Mouse (Mus musculus): ENCODE data around the gene Vps52. TPM values are rescaled to one million over a fixed set of nuclear protein-coding genes. Genes with fewer than 3 reads are reported as not detected.

The Vps52 gene
- polyA plus RNA-seq, 1 experiment from 2014 or later: 65.0 TPM

DNA sequence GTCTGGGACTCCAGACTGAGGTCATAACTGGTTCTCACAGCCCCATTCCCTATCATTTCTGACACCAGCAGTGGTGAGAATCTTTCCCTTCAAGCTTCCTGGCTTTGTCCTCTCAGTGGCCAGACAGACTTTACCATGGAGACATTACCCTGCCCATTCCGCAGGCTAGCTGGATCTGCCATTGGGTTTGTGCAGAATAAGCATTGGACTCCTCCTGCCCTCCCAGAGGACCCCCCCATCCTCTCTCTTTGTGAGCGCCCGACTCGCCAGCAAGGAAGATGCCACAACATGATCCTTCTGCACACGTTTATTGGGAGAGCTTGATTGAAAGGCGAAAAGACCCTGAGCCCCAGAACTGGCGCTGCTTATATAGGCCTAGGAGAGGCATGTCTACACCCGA is 57.8 kb downstream of the Vps52 start:
- H3K4me2 ChIP-seq (replicated peaks): no peak overlapping the region
- H3K9ac ChIP-seq: no peak overlapping the region
- H3K36me3 ChIP-seq: 0 out of 2 replicates have a peak, but pooled peaks cover 6% of the 10 kb centered on the region
- H3K27ac ChIP-seq: no peak overlapping the region
- WGBS: 91% methylated on average over 8 of the region's 8 CpGs
- no peak for ATAC-seq (ENCODE audit: low FRiP score)
- H3K4me3 ChIP-seq: no peak overlapping the region
- no peaks in the 10 kb centered on the region for H3K9me3 ChIP-seq (replicated peaks)
- no peaks in the 10 kb centered on the region for H3K27me3 ChIP-seq
- H3K4me1 ChIP-seq: no peaks in the 10 kb centered on the region

Other genes starting within 250 kb of the Vps52 start
- 53.4 and 54.6 TPM in 2 replicates for gene March2, start 237.1 kb upstream of the Vps52 start, polyA plus RNA-seq (2016; fragmentation: Nextera tagmentation; extraction: Ambion mirVana)
- gene Rab11b, start 195.3 kb upstream of the Vps52 start, polyA plus RNA-seq (2016; fragmentation: Nextera tagmentation; extraction: Ambion mirVana): 404 and 415 TPM in 2 replicates
- gene Angptl4, start 174.0 kb upstream of the Vps52 start, polyA plus RNA-seq (2016; fragmentation: Nextera tagmentation; extraction: Ambion mirVana): 25.6 and 26.8 TPM in 2 replicates
- gene Kank3, start 145.3 kb upstream of the Vps52 start, polyA plus RNA-seq (2016; fragmentation: Nextera tagmentation; extraction: Ambion mirVana): 30.8 and 31.4 TPM in 2 replicates
- 532 and 694 TPM in 2 replicates for gene Rps28, start 131.2 kb upstream of the Vps52 start, polyA plus RNA-seq (2016; fragmentation: Nextera tagmentation; extraction: Ambion mirVana)
- gene Ndufa7, start 131.2 kb upstream of the Vps52 start, polyA plus RNA-seq (2016; fragmentation: Nextera tagmentation; extraction: Ambion mirVana): 375 and 435 TPM in 2 replicates
- gene Cd320, start 112.7 kb upstream of the Vps52 start, polyA plus RNA-seq (2016; fragmentation: Nextera tagmentation; extraction: Ambion mirVana): 54.6 and 59.4 TPM in 2 replicates
- not detected in 2 replicates for gene Gm7029, start 82.0 kb upstream of the Vps52 start, polyA plus RNA-seq (2016; fragmentation: Nextera tagmentation; extraction: Ambion mirVana)
- 3.2 and 4.1 TPM in 2 replicates for gene Kifc1, start 65.2 kb upstream of the Vps52 start, polyA plus RNA-seq (2016; fragmentation: Nextera tagmentation; extraction: Ambion mirVana)
- 0.30 TPM in 1 of 2 replicates, not detected in the other for gene Platr17, start 50.7 kb upstream of the Vps52 start, polyA plus RNA-seq (2016; fragmentation: Nextera tagmentation; extraction: Ambion mirVana)
- 55.5 and 61.2 TPM in 2 replicates for gene Daxx, start 46.4 kb upstream of the Vps52 start, polyA plus RNA-seq (2016; fragmentation: Nextera tagmentation; extraction: Ambion mirVana)
- gene Tapbp, start 39.9 kb upstream of the Vps52 start, polyA plus RNA-seq (2016; fragmentation: Nextera tagmentation; extraction: Ambion mirVana): 23.9 and 27.6 TPM in 2 replicates
- gene Zbtb22, start 39.9 kb upstream of the Vps52 start, polyA plus RNA-seq (2016; fragmentation: Nextera tagmentation; extraction: Ambion mirVana): 21.7 and 25.5 TPM in 2 replicates
- 63.1 and 64.1 TPM in 2 replicates for gene Rgl2, start 26.3 kb upstream of the Vps52 start, polyA plus RNA-seq (2016; fragmentation: Nextera tagmentation; extraction: Ambion mirVana)
- 173 and 180 TPM in 2 replicates for gene Pfdn6, start 15.5 kb upstream of the Vps52 start, polyA plus RNA-seq (2016; fragmentation: Nextera tagmentation; extraction: Ambion mirVana)
- gene Wdr46, start 15.2 kb upstream of the Vps52 start, polyA plus RNA-seq (2016; fragmentation: Nextera tagmentation; extraction: Ambion mirVana): 37.1 and 38.8 TPM in 2 replicates
- gene B3galt4, start 4.3 kb upstream of the Vps52 start, polyA plus RNA-seq (2016; fragmentation: Nextera tagmentation; extraction: Ambion mirVana): 9.9 TPM in 2 replicates
- gene Rps18, start 189 bp downstream of the Vps52 start, polyA plus RNA-seq (2016; fragmentation: Nextera tagmentation; extraction: Ambion mirVana): 834 and 931 TPM in 2 replicates
- gene H2-K1, start 44.5 kb downstream of the Vps52 start, polyA plus RNA-seq (2016; fragmentation: Nextera tagmentation; extraction: Ambion mirVana): 13.8 and 16.6 TPM in 2 replicates
- 28.2 and 29.7 TPM in 2 replicates for gene Ring1, start 68.9 kb downstream of the Vps52 start, polyA plus RNA-seq (2016; fragmentation: Nextera tagmentation; extraction: Ambion mirVana)
- gene H2-Ke6, start 72.2 kb downstream of the Vps52 start, polyA plus RNA-seq (2016; fragmentation: Nextera tagmentation; extraction: Ambion mirVana): 57.5 and 67.6 TPM in 2 replicates
- 179 and 187 TPM in 2 replicates for gene Slc39a7, start 75.9 kb downstream of the Vps52 start, polyA plus RNA-seq (2016; fragmentation: Nextera tagmentation; extraction: Ambion mirVana)
- gene Rxrb, start 76.0 kb downstream of the Vps52 start, polyA plus RNA-seq (2016; fragmentation: Nextera tagmentation; extraction: Ambion mirVana): 64.9 and 68.3 TPM in 2 replicates
- gene Col11a2, start 83.6 kb downstream of the Vps52 start, polyA plus RNA-seq (2016; fragmentation: Nextera tagmentation; extraction: Ambion mirVana): 7.8 and 18.0 TPM in 2 replicates
- 0.29 and 0.39 TPM in 2 replicates for gene H2-Oa, start 136.5 kb downstream of the Vps52 start, polyA plus RNA-seq (2016; fragmentation: Nextera tagmentation; extraction: Ambion mirVana)
- 13.1 and 14.2 TPM in 2 replicates for gene H2-DMa, start 163.7 kb downstream of the Vps52 start, polyA plus RNA-seq (2016; fragmentation: Nextera tagmentation; extraction: Ambion mirVana)
- 137 and 151 TPM in 2 replicates for gene Brd2, start 166.8 kb downstream of the Vps52 start, polyA plus RNA-seq (2016; fragmentation: Nextera tagmentation; extraction: Ambion mirVana)
- gene H2-DMb2, start 187.5 kb downstream of the Vps52 start, polyA plus RNA-seq (2016; fragmentation: Nextera tagmentation; extraction: Ambion mirVana): 0.21 TPM in 1 of 2 replicates, not detected in the other
- gene H2-DMb1, start 197.3 kb downstream of the Vps52 start, polyA plus RNA-seq (2016; fragmentation: Nextera tagmentation; extraction: Ambion mirVana): 1.4 and 2.1 TPM in 2 replicates
- 1.8 and 2.2 TPM in 2 replicates for gene Tap1, start 231.7 kb downstream of the Vps52 start, polyA plus RNA-seq (2016; fragmentation: Nextera tagmentation; extraction: Ambion mirVana)
- 1.0 TPM in 2 replicates for gene Psmb9, start 232.0 kb downstream of the Vps52 start, polyA plus RNA-seq (2016; fragmentation: Nextera tagmentation; extraction: Ambion mirVana)
- gene Psmb8, start 241.9 kb downstream of the Vps52 start, polyA plus RNA-seq (2016; fragmentation: Nextera tagmentation; extraction: Ambion mirVana): 1.8 and 2.9 TPM in 2 replicates
- 1.3 and 1.4 TPM in 2 replicates for gene Tap2, start 247.7 kb downstream of the Vps52 start, polyA plus RNA-seq (2016; fragmentation: Nextera tagmentation; extraction: Ambion mirVana)